Mouse (Mus musculus): ENCODE measurements around the gene Kcnd3.

GRCm38 (mm10) chr3:105655031-105655585 lies 203.0 kb downstream of the Kcnd3 start:
- TF ChIP-seq CTCF (IDR thresholded peaks at IDR 0.05) (no peak), POLR2A (IDR thresholded peaks at IDR 0.05; ENCODE audit: insufficient read depth, low read depth, low read length) (no peak)

All from heart, adult 2 months (tissue).